Mouse (Mus musculus): ENCODE results near the gene Gm9745. TPM values are rescaled to one million over a fixed set of nuclear protein-coding genes. Genes with fewer than 3 reads are reported as not detected.
"Not testable (repeated sequence)": the region's sequence is repeated elsewhere in the genome, so short reads cannot be mapped to it uniquely, and the experiment has no call there.

Gm9745 gene
- not detected in 2 replicates for polyA plus RNA-seq (2014; fragmentation: Nextera tagmentation; extraction: Ambion mirVana)

DNA sequence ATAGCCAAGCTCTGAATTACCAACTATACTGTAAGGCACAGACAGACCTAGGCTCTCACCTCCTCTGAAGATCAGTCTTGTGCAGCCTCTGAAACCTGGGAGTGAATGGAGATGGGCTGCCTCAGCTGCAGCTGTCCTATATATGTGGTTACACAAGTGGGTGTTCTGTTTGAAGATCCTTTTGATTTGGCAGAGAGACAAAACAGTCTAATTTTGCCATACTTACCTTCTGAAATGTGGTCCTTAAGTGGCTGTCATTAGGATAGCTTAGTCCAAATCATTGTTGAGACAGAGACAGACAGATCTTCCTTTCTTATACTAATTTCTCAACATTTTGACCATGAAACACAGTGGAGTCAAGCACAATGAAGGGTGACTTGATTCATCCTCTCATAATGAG is at the start of gene Gm9745:
Gm9745 (minus strand) TSS at position 101 of the 400 bp plus-strand sequence.
- not testable (repeated sequence) for ATAC-seq (ENCODE audit: low FRiP score); H3K36me3 ChIP-seq (replicated peaks; ENCODE audit: control insufficient read depth, insufficient read depth); H3K27me3 ChIP-seq (ENCODE audit: control insufficient read depth, insufficient read depth, low read length); H3K4me3 ChIP-seq (replicated peaks; ENCODE audit: low read length); H3K27ac ChIP-seq; H3K4me1 ChIP-seq (replicated peaks; ENCODE audit: control insufficient read depth, insufficient read depth, low read length); H3K9ac ChIP-seq; H3K4me2 ChIP-seq (replicated peaks); DNase-seq (ENCODE audit: low spot score); H3K9me3 ChIP-seq (ENCODE audit: control insufficient read depth, low read length)

DNA sequence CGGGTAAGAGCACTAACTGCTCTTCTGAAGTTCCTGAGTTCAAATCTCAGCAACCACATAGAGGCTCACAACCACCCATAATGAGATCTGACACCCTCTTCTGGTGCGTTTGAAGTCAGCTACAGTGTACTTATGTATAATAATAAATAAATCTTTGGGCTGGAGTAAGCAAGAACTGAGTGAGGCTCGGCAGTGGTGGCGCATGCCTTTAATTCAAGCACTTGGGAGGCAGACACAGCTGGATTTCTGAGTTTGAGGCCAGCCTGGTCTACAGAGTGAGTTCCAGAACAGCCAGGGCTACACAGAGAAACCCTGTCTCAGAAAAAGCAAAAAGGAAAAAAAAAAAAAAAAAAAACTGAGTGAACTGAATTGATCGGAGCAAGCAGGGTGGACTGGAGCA is 49.2 kb upstream of the Gm9745 start:
- H3K36me3 ChIP-seq (replicated peaks; ENCODE audit: control insufficient read depth, insufficient read depth); H3K9ac ChIP-seq; H3K27ac ChIP-seq; H3K4me3 ChIP-seq (replicated peaks; ENCODE audit: low read length); H3K4me2 ChIP-seq (replicated peaks); ATAC-seq (ENCODE audit: low FRiP score); H3K9me3 ChIP-seq (ENCODE audit: control insufficient read depth, low read length); H3K27me3 ChIP-seq (ENCODE audit: control insufficient read depth, insufficient read depth, low read length); DNase-seq (ENCODE audit: low spot score): not testable (repeated sequence)
- 88% methylated on average over 5 of the region's 5 CpGs for WGBS
- peaks cover 11% of the 10 kb centered on the region; the same call in 1 of the 2 replicates for H3K4me1 ChIP-seq (replicated peaks; ENCODE audit: control insufficient read depth, insufficient read depth, low read length)

DNA sequence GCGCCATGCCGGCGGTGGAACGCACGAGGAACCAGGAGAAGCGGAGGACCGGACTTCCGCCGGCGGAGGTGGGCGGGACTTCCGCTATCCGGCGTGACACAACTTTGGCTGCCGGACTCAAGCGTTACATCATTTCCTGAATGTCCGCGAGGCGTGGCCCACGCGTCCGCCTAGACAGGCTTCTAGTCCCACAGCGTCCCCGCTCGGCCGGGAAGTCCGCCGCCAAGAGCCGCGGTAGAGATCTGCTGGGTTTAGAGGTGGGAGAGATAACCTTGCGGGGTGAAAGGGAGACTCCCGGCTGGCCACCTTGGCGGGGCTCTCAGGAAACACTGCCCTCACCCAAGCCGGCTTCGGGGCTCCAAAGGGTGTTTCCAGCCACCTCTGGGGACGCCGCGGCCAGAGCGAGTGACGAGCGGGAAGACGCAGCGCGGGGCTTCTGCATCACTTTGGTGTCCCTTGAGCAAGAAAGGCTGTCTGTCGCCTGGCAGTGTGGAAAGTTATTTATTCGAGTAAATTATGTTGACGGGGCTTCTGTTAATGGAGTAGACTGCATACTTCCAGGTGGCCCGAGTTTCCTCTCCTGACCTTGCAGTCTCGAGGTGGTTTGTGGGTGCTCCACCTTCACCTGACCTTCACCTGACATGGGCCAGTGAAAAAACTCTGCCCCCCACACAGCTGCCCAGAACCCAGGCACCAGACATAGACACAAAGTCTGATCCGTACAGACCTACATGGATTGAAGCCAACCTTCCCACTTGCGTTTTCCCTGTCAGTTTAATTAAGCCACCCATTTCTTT is 48.2 kb upstream of the Gm9745 start, which contains the start of gene Gtpbp4:
Gtpbp4 (minus strand) TSS at position 94 of the 797 bp plus-strand sequence.
- ATAC-seq (ENCODE audit: low FRiP score) (peak; percentile 99), DNase-seq (ENCODE audit: low spot score) (peak; percentile 98)
- WGBS = 1% methylated on average over 51 of the region's 51 CpGs
- Histone ChIP-seq H3K4me1 (replicated peaks; ENCODE audit: control insufficient read depth, insufficient read depth, low read length) (peaks cover 11% of the 10 kb centered on the region; the same call in 1 of the 2 replicates), H3K9ac (peak within 1 kb of the TSS; percentile 91), H3K4me2 (replicated peaks) (peak within 1 kb of the TSS; percentile 88), H3K27me3 (ENCODE audit: control insufficient read depth, insufficient read depth, low read length) (no peaks in the 10 kb centered on the region), H3K27ac (peak within 1 kb of the TSS; percentile 85), H3K36me3 (replicated peaks; ENCODE audit: control insufficient read depth, insufficient read depth) (peaks cover 10% of the 10 kb centered on the region), H3K9me3 (ENCODE audit: control insufficient read depth, low read length) (no peaks in the 10 kb centered on the region), H3K4me3 (replicated peaks; ENCODE audit: low read length) (peak within 1 kb of the TSS; percentile 96)

DNA sequence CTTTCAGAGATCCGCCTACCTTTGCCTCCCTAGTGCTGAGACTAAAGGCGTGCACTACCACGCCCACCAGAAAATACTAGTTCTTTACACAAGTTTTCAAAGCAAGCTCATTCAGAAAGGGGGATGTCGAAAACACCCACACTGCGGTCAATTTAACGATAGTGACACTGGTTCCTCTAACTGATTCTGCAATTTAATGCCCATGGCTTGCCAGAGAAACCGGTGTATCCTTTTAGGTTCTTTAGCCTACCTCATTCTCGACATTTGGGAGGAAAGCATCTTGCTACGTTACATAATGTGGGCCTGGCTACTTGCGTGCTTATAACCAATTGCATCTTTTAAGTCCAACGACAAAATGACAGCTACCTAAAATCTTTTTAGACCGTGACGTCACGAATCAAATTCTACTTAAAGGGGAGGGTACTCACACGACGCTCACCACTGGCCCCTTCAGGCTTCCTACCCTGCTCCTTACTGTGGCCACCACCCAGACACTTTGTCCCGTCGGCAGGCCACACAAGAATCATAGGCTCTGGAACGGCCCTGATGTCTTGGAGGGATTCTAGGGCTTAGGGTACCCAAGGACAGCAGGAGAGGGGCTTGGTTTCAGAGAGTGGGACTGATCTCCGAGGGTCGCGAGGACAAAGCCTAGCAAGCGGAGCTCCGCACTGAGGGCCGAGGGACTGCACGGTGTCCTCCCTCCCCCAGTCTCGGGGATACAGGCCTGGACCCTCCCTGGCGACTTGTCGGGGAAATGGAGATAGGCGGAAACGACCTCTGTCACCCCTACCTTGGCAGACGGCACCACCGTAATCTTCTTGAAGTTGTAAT is 47.3 kb upstream of the Gm9745 start:
- Histone ChIP-seq H3K27ac (peak overlapping the region; percentile 69), H3K27me3 (ENCODE audit: control insufficient read depth, insufficient read depth, low read length) (no peaks in the 10 kb centered on the region), H3K4me2 (replicated peaks) (peak overlapping the region; percentile 88), H3K4me3 (replicated peaks; ENCODE audit: low read length) (peak overlapping the region; percentile 96), H3K4me1 (replicated peaks; ENCODE audit: control insufficient read depth, insufficient read depth, low read length) (peaks cover 11% of the 10 kb centered on the region; the same call in 1 of the 2 replicates), H3K9ac (peak overlapping the region; percentile 79), H3K36me3 (replicated peaks; ENCODE audit: control insufficient read depth, insufficient read depth) (peaks cover 18% of the 10 kb centered on the region), H3K9me3 (ENCODE audit: control insufficient read depth, low read length) (no peaks in the 10 kb centered on the region)
- peak; percentile 85 for ATAC-seq (ENCODE audit: low FRiP score)
- 4% methylated on average over 33 of the region's 33 CpGs for WGBS
- peak; percentile 52 for DNase-seq (ENCODE audit: low spot score)

DNA sequence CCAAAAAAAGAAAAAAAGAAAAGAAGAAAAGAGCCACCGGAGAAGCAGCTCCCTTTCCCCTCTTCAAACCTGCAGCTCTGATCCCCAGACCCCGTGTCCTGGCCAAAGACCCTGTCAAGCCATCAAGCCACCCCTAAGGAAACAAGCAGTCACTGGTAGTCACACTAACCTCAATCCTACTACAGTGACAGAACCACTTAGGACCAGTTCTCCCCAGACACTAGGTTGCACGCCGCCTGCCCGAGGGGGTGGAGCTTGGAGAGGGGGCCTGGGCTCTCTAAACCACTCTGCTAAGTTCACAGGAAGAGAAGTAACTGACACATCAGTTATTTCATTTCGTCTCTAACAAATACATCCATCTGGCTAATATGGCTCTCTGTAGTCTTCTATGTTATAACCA is 44.2 kb upstream of the Gm9745 start:
- no peak for DNase-seq (ENCODE audit: low spot score)
- Histone ChIP-seq H3K36me3 (replicated peaks; ENCODE audit: control insufficient read depth, insufficient read depth) (peaks cover 42% of the 10 kb centered on the region), H3K27me3 (ENCODE audit: control insufficient read depth, insufficient read depth, low read length) (no peaks in the 10 kb centered on the region), H3K9me3 (ENCODE audit: control insufficient read depth, low read length) (no peaks in the 10 kb centered on the region), H3K4me2 (replicated peaks) (no peak overlapping the region), H3K9ac (no peak overlapping the region), H3K4me1 (replicated peaks; ENCODE audit: control insufficient read depth, insufficient read depth, low read length) (peaks cover 11% of the 10 kb centered on the region; the same call in 1 of the 2 replicates), H3K27ac (no peak overlapping the region), H3K4me3 (replicated peaks; ENCODE audit: low read length) (no peak overlapping the region)
- 88% methylated on average over 6 of the region's 6 CpGs for WGBS
- no peak for ATAC-seq (ENCODE audit: low FRiP score)

DNA sequence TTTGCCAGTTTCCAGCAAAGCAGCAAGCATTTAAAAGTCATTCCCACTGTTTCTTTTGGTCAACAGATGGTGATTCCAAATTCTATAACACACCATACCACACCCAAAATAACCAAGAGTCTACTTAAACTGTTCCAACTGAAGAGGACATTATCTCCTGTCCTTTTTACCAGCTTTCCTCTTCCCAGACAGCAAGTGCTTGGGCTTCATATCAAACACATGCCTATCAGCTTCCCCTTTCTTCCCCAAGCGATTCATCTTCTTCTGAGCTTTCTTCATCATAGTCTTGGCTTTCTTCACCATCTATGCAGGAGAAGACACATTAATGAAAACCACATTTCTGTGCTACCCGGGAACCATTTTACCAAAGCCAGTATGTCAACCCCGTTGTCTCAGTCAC is 24.9 kb upstream of the Gm9745 start:
- no peaks in the 10 kb centered on the region for H3K4me1 ChIP-seq (replicated peaks; ENCODE audit: control insufficient read depth, insufficient read depth, low read length)
- WGBS = 99% methylated on average over 3 of the region's 3 CpGs
- peaks cover 94% of the 10 kb centered on the region for H3K36me3 ChIP-seq (replicated peaks; ENCODE audit: control insufficient read depth, insufficient read depth)
- no peak for ATAC-seq (ENCODE audit: low FRiP score)
- H3K9me3 ChIP-seq (ENCODE audit: control insufficient read depth, low read length) = no peaks in the 10 kb centered on the region
- no peak overlapping the region for H3K9ac ChIP-seq
- peak; percentile 14 for DNase-seq (ENCODE audit: low spot score)
- H3K4me2 ChIP-seq (replicated peaks) = no peak overlapping the region
- no peak overlapping the region for H3K4me3 ChIP-seq (replicated peaks; ENCODE audit: low read length)
- no peaks in the 10 kb centered on the region for H3K27me3 ChIP-seq (ENCODE audit: control insufficient read depth, insufficient read depth, low read length)
- H3K27ac ChIP-seq = no peak overlapping the region

DNA sequence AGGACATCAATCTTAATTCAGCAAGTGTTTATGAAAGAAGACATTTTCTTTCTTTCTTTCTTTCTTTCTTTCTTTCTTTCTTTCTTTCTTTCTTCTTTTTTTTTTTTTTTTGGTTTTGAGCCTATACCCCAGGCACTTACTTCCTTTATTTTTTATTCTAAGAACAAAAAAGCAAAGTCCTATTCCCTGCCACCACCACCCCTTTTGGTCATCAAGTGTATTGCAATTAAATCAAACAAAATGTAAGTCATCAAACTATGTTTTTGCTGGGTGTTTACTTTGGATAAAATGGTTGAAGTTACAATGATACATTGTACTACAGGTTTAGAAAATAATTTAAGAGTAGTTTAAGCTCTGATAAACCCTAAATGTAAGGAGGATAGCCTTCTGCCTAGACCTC is 24.3 kb upstream of the Gm9745 start:
- Histone ChIP-seq H3K27ac (no peak overlapping the region), H3K36me3 (replicated peaks; ENCODE audit: control insufficient read depth, insufficient read depth) (peaks cover 91% of the 10 kb centered on the region), H3K4me2 (replicated peaks) (no peak overlapping the region), H3K4me1 (replicated peaks; ENCODE audit: control insufficient read depth, insufficient read depth, low read length) (no peaks in the 10 kb centered on the region), H3K9ac (no peak overlapping the region), H3K9me3 (ENCODE audit: control insufficient read depth, low read length) (no peaks in the 10 kb centered on the region), H3K27me3 (ENCODE audit: control insufficient read depth, insufficient read depth, low read length) (no peaks in the 10 kb centered on the region), H3K4me3 (replicated peaks; ENCODE audit: low read length) (no peak overlapping the region)
- ATAC-seq (ENCODE audit: low FRiP score) (no peak), DNase-seq (ENCODE audit: low spot score) (peak; percentile 13)

DNA sequence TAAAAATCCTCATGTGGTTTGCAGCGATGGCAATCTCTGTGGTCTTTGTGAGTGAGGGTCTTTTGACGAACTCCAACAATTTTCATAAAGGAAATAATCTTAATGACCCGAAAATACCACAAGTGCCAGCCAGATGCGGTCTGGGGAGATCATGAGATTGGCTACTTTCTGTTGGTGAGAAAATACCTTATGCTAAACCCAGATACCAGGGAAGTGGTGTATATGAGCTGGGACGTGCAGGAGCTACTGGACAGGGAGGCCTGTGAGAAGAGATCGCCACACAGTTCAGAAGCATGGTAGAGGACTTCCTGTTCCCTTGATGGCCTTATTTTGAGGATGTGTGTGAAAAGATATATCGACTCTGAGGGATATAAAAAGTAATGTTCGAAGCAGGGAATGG is 19.7 kb upstream of the Gm9745 start:
- Histone ChIP-seq H3K27me3 (ENCODE audit: control insufficient read depth, insufficient read depth, low read length) (no peaks in the 10 kb centered on the region), H3K9me3 (ENCODE audit: control insufficient read depth, low read length) (no peaks in the 10 kb centered on the region), H3K36me3 (replicated peaks; ENCODE audit: control insufficient read depth, insufficient read depth) (peaks cover 45% of the 10 kb centered on the region), H3K4me2 (replicated peaks) (no peak overlapping the region), H3K27ac (no peak overlapping the region), H3K4me1 (replicated peaks; ENCODE audit: control insufficient read depth, insufficient read depth, low read length) (no peaks in the 10 kb centered on the region), H3K9ac (no peak overlapping the region), H3K4me3 (replicated peaks; ENCODE audit: low read length) (no peak overlapping the region)
- peak; percentile 8 for DNase-seq (ENCODE audit: low spot score)
- WGBS = 97% methylated on average over 8 of the region's 8 CpGs
- ATAC-seq (ENCODE audit: low FRiP score) = no peak

DNA sequence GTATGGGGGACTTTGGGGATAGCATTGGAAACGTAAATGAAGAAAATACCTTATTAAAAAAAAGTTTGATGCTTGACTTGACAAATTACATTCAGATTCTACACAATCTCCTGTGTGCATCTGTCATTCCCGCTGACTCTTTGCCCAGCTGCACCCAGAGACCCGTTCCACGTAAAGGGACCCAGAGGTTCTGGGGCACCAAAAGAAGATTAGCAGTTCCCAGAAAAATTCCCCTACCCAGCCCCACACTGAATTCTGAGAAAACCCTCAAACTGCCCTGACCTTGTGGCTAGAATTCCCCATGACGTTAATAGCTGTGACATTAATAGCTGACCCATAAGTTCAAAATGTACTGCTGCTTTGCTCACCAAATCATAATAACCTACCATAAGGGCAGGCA is 17.2 kb upstream of the Gm9745 start:
- H3K36me3 ChIP-seq (replicated peaks; ENCODE audit: control insufficient read depth, insufficient read depth) = peaks cover 22% of the 10 kb centered on the region
- WGBS = 93% methylated on average over 5 of the region's 5 CpGs

More for the DNA sequence above, 17.2 kb upstream of the Gm9745 start:
- Histone ChIP-seq H3K4me1 (replicated peaks; ENCODE audit: control insufficient read depth, insufficient read depth, low read length) (no peaks in the 10 kb centered on the region), H3K4me2 (replicated peaks) (no peak overlapping the region), H3K27ac (no peak overlapping the region), H3K9ac (no peak overlapping the region), H3K27me3 (ENCODE audit: control insufficient read depth, insufficient read depth, low read length) (no peaks in the 10 kb centered on the region), H3K9me3 (ENCODE audit: control insufficient read depth, low read length) (no peaks in the 10 kb centered on the region), H3K4me3 (replicated peaks; ENCODE audit: low read length) (no peak overlapping the region)
- DNase-seq (ENCODE audit: low spot score) (no peak), ATAC-seq (ENCODE audit: low FRiP score) (no peak)

Data from hindbrain, embryonic 14.5 days (tissue).